Mouse (Mus musculus) CH12.LX (cell line): ENCODE measurements around the gene Birc7. TPM values are rescaled to one million over a fixed set of nuclear protein-coding genes. Genes with fewer than 3 reads are reported as not detected.

ENCODE experiments used
- DNase-seq: peaks from one replicate; pipeline ENCODE4 v3.0.0-alpha.2; 2013; ENCODE audit errors: extremely low read depth
- H3K27ac ChIP-seq: 2 replicates; pipeline ENCODE4 v1.5.1; 2012; ENCODE audit warnings: low read depth, mild to moderate bottlenecking, control low read depth, moderate library complexity; ENCODE audit not compliant: insufficient read depth
- H3K27me3 ChIP-seq: replicated peaks from 2 replicates; pipeline ENCODE3; 2012; ENCODE audit warnings: inconsistent platforms
- H3K36me3 ChIP-seq, 2 experiments: replicated peaks in 1 of 2; 2 replicates each; pipeline versions ENCODE3 to v1.6.1; 2012; ENCODE audit warnings: inconsistent platforms in 1 of 2, low read length in 1 of 2, mild to moderate bottlenecking in 1 of 2, mixed read lengths in 1 of 2, moderate library complexity in 1 of 2; ENCODE audit not compliant: control insufficient read depth in 1 of 2, insufficient read depth in 1 of 2
- H3K4me1 ChIP-seq, 2 experiments: 2 replicates each; pipeline ENCODE4 v1.6.1; 2012; ENCODE audit warnings: inconsistent platforms in 1 of 2, moderate library complexity in 1 of 2; ENCODE audit not compliant: insufficient read depth in 2 of 2, control insufficient read depth in 1 of 2
- H3K4me2 ChIP-seq: 2 replicates; pipeline ENCODE4 v1.6.1; 2012; ENCODE audit warnings: low read depth, mild to moderate bottlenecking, control low read depth; ENCODE audit not compliant: poor library complexity, insufficient read depth, severe bottlenecking
- H3K4me3 ChIP-seq, 3 experiments: fragments of 150-350 bp in 1 of 3; sonication (generic) in 1 of 3; replicated peaks in 1 of 3; 2 replicates each; pipeline versions ENCODE3 to v1.5.1; 2011 to 2012; ENCODE audit warnings: low read depth in 2 of 3, low read length in 2 of 3, mild to moderate bottlenecking in 2 of 3, moderate library complexity in 2 of 3, control low read depth in 1 of 3, improper control_type of control experiment in 1 of 3, inconsistent platforms in 1 of 3, mixed read lengths in 1 of 3; ENCODE audit not compliant: poor library complexity in 1 of 3
- H3K79me2 ChIP-seq: replicated peaks from 2 replicates; pipeline ENCODE4 v1.6.1; 2012; ENCODE audit warnings: mild to moderate bottlenecking, moderate library complexity; ENCODE audit not compliant: control insufficient read depth, poor library complexity, insufficient read depth, severe bottlenecking; ENCODE audit errors: extremely low read depth
- H3K9ac ChIP-seq: 2 replicates; pipeline ENCODE4 v1.6.1; 2012; ENCODE audit warnings: low read depth, mild to moderate bottlenecking, control low read depth, moderate library complexity; ENCODE audit not compliant: insufficient read depth
- H3K9me3 ChIP-seq: replicated peaks from 2 replicates; pipeline ENCODE3; 2012; ENCODE audit warnings: low read length, inconsistent platforms, mixed read lengths
- BHLHE40 ChIP-seq: IDR thresholded peaks from 2 replicates; pipeline ENCODE4 v1.6.1; 2011; ENCODE audit warnings: mild to moderate bottlenecking, low read depth, low read length, improper control_type of control experiment
- CHD1 ChIP-seq: IDR thresholded peaks from 2 replicates; pipeline ENCODE4 v1.6.1; 2012; ENCODE audit warnings: low read depth, low read length, improper control_type of control experiment, inconsistent platforms
- CHD2 ChIP-seq: IDR thresholded peaks from 2 replicates; pipeline ENCODE4 v1.6.1; 2011; ENCODE audit warnings: low read length, improper control_type of control experiment
- CTCF ChIP-seq, 2 experiments: IDR thresholded peaks in 1 of 2; conservative IDR thresholded peaks in 1 of 2; 2 replicates each; pipeline ENCODE4 v1.5.1; 2011 to 2012; ENCODE audit warnings: low read depth in 2 of 2, low read length in 2 of 2, improper control_type of control experiment in 1 of 2, inconsistent platforms in 1 of 2, mild to moderate bottlenecking in 1 of 2, moderate library complexity in 1 of 2
- ELF1 ChIP-seq: IDR thresholded peaks from 2 replicates; pipeline ENCODE4 v1.6.1; 2014; ENCODE audit warnings: low read depth, mild to moderate bottlenecking, inconsistent platforms, low read length, improper control_type of control experiment
- HCFC1 ChIP-seq: IDR thresholded peaks from 2 replicates; pipeline ENCODE4 v1.6.1; 2012; ENCODE audit warnings: low read depth, mild to moderate bottlenecking, inconsistent platforms, low read length, improper control_type of control experiment
- IRF4 ChIP-seq: IDR thresholded peaks from 2 replicates; pipeline ENCODE4 v1.6.1; 2014; ENCODE audit warnings: low read depth, mild to moderate bottlenecking, inconsistent platforms, low read length, improper control_type of control experiment
- JUND ChIP-seq: conservative IDR thresholded peaks from 2 replicates; pipeline ENCODE4 v1.6.1; 2011; ENCODE audit warnings: low read depth, low read length, improper control_type of control experiment
- KAT2A ChIP-seq: IDR thresholded peaks from 2 replicates; pipeline ENCODE4 v1.6.1; 2012; ENCODE audit warnings: low read length, improper control_type of control experiment, inconsistent platforms; ENCODE audit not compliant: insufficient replicate concordance
- MAX ChIP-seq: IDR thresholded peaks from 2 replicates; pipeline ENCODE4 v1.6.1; 2011; ENCODE audit warnings: low read length, improper control_type of control experiment
- MEF2A ChIP-seq: IDR thresholded peaks from 2 replicates; pipeline ENCODE4 v1.6.1; 2014; ENCODE audit warnings: low read depth, mild to moderate bottlenecking, inconsistent platforms, low read length, improper control_type of control experiment, borderline replicate concordance
- MXI1 ChIP-seq: IDR thresholded peaks from 2 replicates; pipeline ENCODE4 v1.6.1; 2011; ENCODE audit warnings: mild to moderate bottlenecking, low read depth, low read length, improper control_type of control experiment
- MYC ChIP-seq: IDR thresholded peaks from 2 replicates; pipeline ENCODE4 v1.6.1; 2011; ENCODE audit warnings: low read depth, mild to moderate bottlenecking, improper control_type of control experiment, low read length
- NELFE ChIP-seq: IDR thresholded peaks from 2 replicates; pipeline ENCODE4 v1.6.1; 2011; ENCODE audit warnings: low read depth, low read length, improper control_type of control experiment
- NRF1 ChIP-seq: IDR thresholded peaks from 2 replicates; pipeline ENCODE4 v1.6.1; 2014; ENCODE audit warnings: low read depth, mild to moderate bottlenecking, inconsistent platforms, low read length, improper control_type of control experiment, moderate library complexity
- POLR2A ChIP-seq: IDR thresholded peaks from 2 replicates; pipeline ENCODE4 v1.6.1; 2011; ENCODE audit warnings: low read depth, mild to moderate bottlenecking, improper control_type of control experiment, low read length
- POLR2AphosphoS2 ChIP-seq: IDR thresholded peaks from 2 replicates; pipeline ENCODE4 v1.6.1; 2011; ENCODE audit warnings: low read depth, low read length, improper control_type of control experiment
- SMC3 ChIP-seq: IDR thresholded peaks from 2 replicates; pipeline ENCODE4 v1.6.1; 2011; ENCODE audit warnings: low read depth, low read length, improper control_type of control experiment
- TBP ChIP-seq: conservative IDR thresholded peaks from 2 replicates; pipeline ENCODE4 v1.6.1; 2011; ENCODE audit warnings: low read depth, low read length, improper control_type of control experiment
- TCF12 ChIP-seq: IDR thresholded peaks from 2 replicates; pipeline ENCODE4 v1.6.1; 2014; ENCODE audit warnings: low read depth, mild to moderate bottlenecking, inconsistent platforms, low read length, improper control_type of control experiment
- UBTF ChIP-seq: IDR thresholded peaks from 2 replicates; pipeline ENCODE4 v1.6.1; 2012; ENCODE audit warnings: low read depth, mild to moderate bottlenecking, inconsistent platforms, low read length, improper control_type of control experiment, moderate library complexity
- USF1 ChIP-seq: IDR thresholded peaks from 2 replicates; pipeline ENCODE4 v1.6.1; 2014; ENCODE audit warnings: low read depth, mild to moderate bottlenecking, inconsistent platforms, low read length, improper control_type of control experiment
- USF2 ChIP-seq: conservative IDR thresholded peaks from 2 replicates; pipeline ENCODE4 v1.6.1; 2011; ENCODE audit warnings: low read depth, low read length, improper control_type of control experiment
- ZC3H11A ChIP-seq: IDR thresholded peaks from 2 replicates; pipeline ENCODE4 v1.6.1; 2012; ENCODE audit warnings: low read depth, mild to moderate bottlenecking, inconsistent platforms, low read length, improper control_type of control experiment
- ZKSCAN1 ChIP-seq: IDR thresholded peaks from 2 replicates; pipeline ENCODE4 v1.6.1; 2012; ENCODE audit warnings: low read depth, inconsistent platforms, low read length, improper control_type of control experiment, borderline replicate concordance
- ZMIZ1 ChIP-seq: IDR thresholded peaks from 2 replicates; pipeline ENCODE4 v1.6.1; 2012; ENCODE audit warnings: low read depth, mild to moderate bottlenecking, inconsistent platforms, low read length, improper control_type of control experiment
- ZNF384 ChIP-seq: IDR thresholded peaks from 2 replicates; pipeline ENCODE4 v1.6.1; 2012; ENCODE audit warnings: low read depth, low read length, improper control_type of control experiment, inconsistent platforms
- dilution Hi-C: fragments of 300-500 bp; cut with MboI; formaldehyde crosslinking; loops from 2 replicates; pipeline ENCODE4 v1.14.3; 2020; ENCODE audit warnings: low sequenced_read_pairs; ENCODE audit not compliant: extremely low pct_unique_long_range_greater_than_20kb, extremely low pct_ligation_motif_present
- in situ Hi-C: fragments of 300-500 bp; cut with MboI; formaldehyde crosslinking; loops from 3 replicates; pipeline ENCODE4 v1.14.3; 2019; ENCODE audit warnings: low sequenced_read_pairs, low pct_ligation_motif_present, low pct_unique_long_range_greater_than_20kb, mixed read lengths
- polyA plus RNA-seq: library from polyadenylated mRNA; unstranded; fragments of >175 nt; gene quantifications from 2 replicates; pipeline ENCODE4 v1.2.1, GENCODE M21; 2012; ENCODE audit warnings: low read depth; ENCODE audit not compliant: insufficient read length
- total RNA-seq, 2 experiments: library from RNA; depleted of rRNA; stranded (reverse); fragments of 300-350 nt in 1 of 2; fragments of >200 nt in 1 of 2; gene quantifications; 2 replicates each; pipeline ENCODE4 v1.2.3; 2012 to 2014

The Birc7 gene
- total and polyA plus RNA-seq, 3 experiments: not detected

DNA sequence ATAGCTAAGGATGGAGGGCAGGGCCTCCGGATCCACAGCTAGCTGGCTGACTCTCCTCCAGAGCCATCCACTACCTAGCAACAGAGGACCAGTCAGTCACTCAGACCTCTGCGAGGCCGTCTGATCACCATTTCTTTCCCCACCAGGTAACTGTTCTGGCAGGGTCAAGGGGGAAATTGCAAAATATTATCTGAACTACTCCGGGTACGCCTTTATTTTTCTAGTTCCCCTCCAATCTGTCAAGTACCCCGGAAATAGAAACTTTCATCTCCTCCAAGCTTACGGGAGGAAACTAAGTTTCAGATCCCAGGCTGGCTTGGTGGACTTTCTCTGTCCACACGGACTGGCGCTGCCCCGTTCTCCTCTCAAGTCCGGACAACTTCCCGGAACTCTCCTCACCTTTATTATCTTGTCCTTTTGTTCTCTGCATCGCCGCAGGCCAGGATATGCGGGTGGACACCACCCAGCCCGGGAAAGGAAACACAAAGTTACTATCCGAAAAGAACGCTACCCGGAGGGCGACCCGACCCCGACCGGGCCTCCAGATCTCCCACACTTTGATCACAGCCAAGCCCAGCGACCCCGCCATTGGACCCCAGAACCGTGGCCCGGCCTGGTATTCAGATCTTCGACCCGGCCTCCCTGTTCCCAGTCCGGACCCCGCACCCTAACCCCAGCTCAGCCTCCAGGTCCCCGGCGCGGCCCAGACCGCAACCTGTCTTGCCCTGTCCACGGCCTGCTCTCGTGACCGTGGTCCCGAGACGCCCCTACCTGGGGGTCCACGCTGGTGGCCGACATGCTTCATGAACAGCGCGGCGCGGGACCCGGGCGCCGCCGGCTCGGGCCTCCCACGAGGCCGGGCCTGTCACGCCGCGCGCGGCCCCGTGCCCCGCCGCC, 8.7 kb upstream of the Birc7 start:
- dilution Hi-C loops (no loop called here), in situ Hi-C loops (no loop called here)
- DNase-seq: no peak
- H3K9ac ChIP-seq: peak overlapping the region; percentile 98
- H3K27me3 ChIP-seq: peaks cover 9% of the 10 kb centered on the region
- H3K36me3 ChIP-seq: peaks cover 23 to 35% of the 10 kb centered on the region in 2 experiments
- peak overlapping the region; percentile 58 for H3K4me2 ChIP-seq
- no peaks in the 10 kb centered on the region for H3K9me3 ChIP-seq
- peak overlapping the region; percentile 93 to 100 (median 99) for H3K4me3 ChIP-seq
- no peak overlapping the region for H3K27ac ChIP-seq
- peaks cover 0 to 35% of the 10 kb centered on the region in 2 experiments; a peak in 2 of 4 replicates for H3K4me1 ChIP-seq
- H3K79me2 ChIP-seq: peaks cover 52% of the 10 kb centered on the region
- TF ChIP-seq UBTF: no peak
- 0 out of 2 replicates have a peak, but pooled peaks have one; percentile 28 for TF ChIP-seq ELF1

GRCm38 (mm10) chr2:180920810-180921400, 7.9 kb upstream of the Birc7 start, which contains the start of gene Ythdf1:
TSS of gene Ythdf1 (minus strand) at chr2:180920949.
- peaks cover 11% of the 10 kb centered on the region for H3K27me3 ChIP-seq

More at GRCm38 (mm10) chr2:180920810-180921400, 7.9 kb upstream of the Birc7 start, which contains the start of gene Ythdf1:
- peaks cover 0 to 30% of the 10 kb centered on the region in 2 experiments; a peak in 2 of 4 replicates for H3K4me1 ChIP-seq
- H3K4me3 ChIP-seq: peak within 1 kb of the TSS; percentile 93 to 100 (median 99)
- peak within 1 kb of the TSS; percentile 58 for H3K4me2 ChIP-seq
- no peak within 1 kb of the TSS for H3K27ac ChIP-seq
- H3K9ac ChIP-seq: peak within 1 kb of the TSS; percentile 98
- in situ Hi-C loops (no loop called here), dilution Hi-C loops (no loop called here)
- H3K9me3 ChIP-seq: no peaks in the 10 kb centered on the region
- DNase-seq: peak; percentile 93
- peaks cover 17 to 28% of the 10 kb centered on the region in 2 experiments for H3K36me3 ChIP-seq
- H3K79me2 ChIP-seq: peaks cover 45% of the 10 kb centered on the region
- TF ChIP-seq CTCF (conservative IDR thresholded peaks at IDR 0.05 in 1 of 2, IDR thresholded peaks at IDR 0.05 in 1 of 2; ENCODE audit: low read depth in 2 of 2, low read length in 2 of 2) (no peak), JUND (no peak), MAX (peak; percentile 91), BHLHE40 (peak; percentile 20; the same call in 1 of the 2 replicates), USF1 (peak; percentile 95), CHD1 (no peak), ZKSCAN1 (no peak), CHD2 (0 out of 2 replicates have a peak, but pooled peaks have one; percentile 42), TCF12 (peak; percentile 59), ELF1 (peak; percentile 54; the same call in 1 of the 2 replicates), HCFC1 (peak; percentile 81), ZC3H11A (no peak), NELFE (peak; percentile 74), TBP (peak; percentile 64; the same call in 1 of the 2 replicates), ZMIZ1 (peak; percentile 60), POLR2A (peak; percentile 89), MXI1 (peak; percentile 35), SMC3 (no peak), ZNF384 (no peak), IRF4 (no peak), POLR2AphosphoS2 (no peak; the same call in 1 of the 2 replicates), NRF1 (peak; percentile 95), KAT2A (peak; percentile 65; the same call in 1 of the 2 replicates), USF2 (peak; percentile 86), MYC (peak; percentile 81), MEF2A (no peak)
